Mouse (Mus musculus) WW6 (cell line): ENCODE data around the gene Cyb5b.

ENCODE experiments used
- DNase-seq: peaks from one replicate; pipeline ENCODE4 v3.0.0-alpha.2; 2013; ENCODE audit warnings: low read depth, low spot score

The Cyb5b gene

GRCm38 (mm10) chr8:107129171-107130025 lies 21.0 kb upstream of the Cyb5b start:
- DNase-seq, result no peak

- no peak for DNase-seq
These were observed 20.4 kb upstream of the Cyb5b start for GRCm38 (mm10) chr8:107130028-107130427.

- DNase-seq, result no peak
These were observed 17.6 kb upstream of the Cyb5b start for GRCm38 (mm10) chr8:107132581-107133491.

- no peak for DNase-seq
These were observed 16.6 kb upstream of the Cyb5b start for GRCm38 (mm10) chr8:107133881-107134280.

- no peak for DNase-seq
These were observed 14.3 kb upstream of the Cyb5b start for GRCm38 (mm10) chr8:107136003-107136612.

GRCm38 (mm10) chr8:107137591-107137990 lies 12.8 kb upstream of the Cyb5b start:
- no peak for DNase-seq

GRCm38 (mm10) chr8:107138338-107138737 lies 12.1 kb upstream of the Cyb5b start:
- DNase-seq, result no peak

- DNase-seq, result peak; percentile 76
These were observed 10.6 kb upstream of the Cyb5b start for GRCm38 (mm10) chr8:107139704-107140470.

GRCm38 (mm10) chr8:107142539-107142938 lies 7.9 kb upstream of the Cyb5b start:
- no peak for DNase-seq

GRCm38 (mm10) chr8:107143501-107143900 lies 6.9 kb upstream of the Cyb5b start:
- no peak for DNase-seq

- no peak for DNase-seq
These were observed 4.3 kb upstream of the Cyb5b start for GRCm38 (mm10) chr8:107146186-107146585.

- no peak for DNase-seq
These were observed 1.6 kb upstream of the Cyb5b start for GRCm38 (mm10) chr8:107148802-107149201.

GRCm38 (mm10) chr8:107150057-107150403 lies 410 bp upstream of the Cyb5b start:
- DNase-seq, result no peak

GRCm38 (mm10) chr8:107151212-107151920 lies 926 bp downstream of the Cyb5b start:
- DNase-seq, result no peak

- DNase-seq, result no peak
These were observed 3.1 kb downstream of the Cyb5b start for GRCm38 (mm10) chr8:107153326-107154210.

- no peak for DNase-seq
These were observed 6.4 kb downstream of the Cyb5b start for GRCm38 (mm10) chr8:107156816-107157215.

GRCm38 (mm10) chr8:107157836-107158235 lies 7.4 kb downstream of the Cyb5b start:
- DNase-seq, result no peak

- DNase-seq, result no peak
These were observed 8.4 kb downstream of the Cyb5b start for GRCm38 (mm10) chr8:107158890-107159289.

GRCm38 (mm10) chr8:107164251-107164773 lies 13.9 kb downstream of the Cyb5b start:
- no peak for DNase-seq
